8 mouse cellular contexts compared by ENCODE assay signal in the genomic region with DNA sequence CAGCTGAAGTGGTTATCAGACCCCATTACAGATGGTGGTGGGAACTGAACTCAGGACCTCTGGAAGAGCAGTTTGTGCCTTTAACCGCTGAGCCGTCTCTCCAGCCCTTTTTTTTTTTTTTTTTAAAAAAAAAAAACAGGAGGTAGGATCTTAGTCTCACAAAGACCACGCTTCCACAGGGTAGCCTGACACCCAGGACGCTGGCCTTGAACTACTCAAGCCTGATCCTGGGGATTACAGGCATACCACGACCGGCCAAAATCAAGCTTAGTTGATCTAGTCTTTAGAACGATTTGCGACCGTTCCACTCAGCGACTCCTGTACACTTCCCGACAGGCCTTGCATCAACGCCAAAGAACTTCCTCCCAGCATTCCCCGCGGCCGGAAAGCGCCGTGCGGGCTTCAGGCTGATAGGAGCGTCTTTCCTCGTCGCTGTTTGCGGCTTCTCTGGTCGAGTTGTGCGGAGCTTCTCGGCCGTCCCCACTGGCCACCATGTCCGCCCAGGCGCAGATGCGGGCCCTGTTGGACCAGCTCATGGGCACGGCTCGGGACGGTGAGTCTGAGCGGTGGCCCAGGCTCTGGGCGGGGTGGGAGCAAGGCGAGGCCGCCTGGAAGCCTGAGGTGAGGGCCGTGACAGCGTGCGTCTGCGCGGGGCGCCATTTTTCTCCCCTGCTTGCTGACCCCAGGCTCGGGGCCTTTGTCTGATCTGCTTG. TPM values are rescaled to one million over a fixed set of nuclear protein-coding genes. Genes with fewer than 3 reads are reported as not detected.
DNase-seq lines count a peak whose midpoint lies in the region; ATAC-seq and TF ChIP-seq lines count a peak whose summit lies in the region.

A gene (plus strand): TSS at position 358 of the 713 bp plus-strand sequence.

- peak within 1 kb of the TSS; percentile 72 for H3ac ChIP-seq in myocyte (ENCODE audit: control insufficient read depth, insufficient read length)

- peak; percentile 88 for TF ChIP-seq POLR2A in liver, adult 2 months (IDR thresholded peaks at IDR 0.05; ENCODE audit: extremely low read depth, insufficient read depth, low read length)
- peak; percentile 92 for TF ChIP-seq POLR2A in myocyte (IDR thresholded peaks at IDR 0.05; ENCODE audit: insufficient read length, low read depth)

- H3K36me3 ChIP-seq in heart, embryonic 11.5 days (ENCODE audit: control insufficient read depth, insufficient read depth, low read length), result 0 out of 2 replicates have a peak, but pooled peaks cover 2% of the 10 kb centered on the region
- peaks cover 10% of the 10 kb centered on the region for H3K36me3 ChIP-seq in kidney, embryonic 16.5 days (ENCODE audit: insufficient read depth, low read length)
- H3K36me3 ChIP-seq in liver, adult 2 months (ENCODE audit: control insufficient read depth, insufficient read depth, low read length), result peaks cover 13% of the 10 kb centered on the region
- peaks cover 18% of the 10 kb centered on the region for H3K36me3 ChIP-seq in myocyte (ENCODE audit: control insufficient read depth, insufficient read depth)
- H3K36me3 ChIP-seq in splenic B cell, adult 2 months (ENCODE audit: control insufficient read depth, insufficient read depth, low read length, poor library complexity, severe bottlenecking), result 0 out of 2 replicates have a peak, but pooled peaks cover 4% of the 10 kb centered on the region

- WGBS in heart, embryonic 11.5 days (ENCODE audit: insufficient replicate concordance), result under 1% methylated on average over 43 of the region's 43 CpGs
- under 1% methylated on average over 43 of the region's 43 CpGs for WGBS in kidney, embryonic 16.5 days
- WGBS in liver, adult 2 months, result under 1% methylated on average over 43 of the region's 43 CpGs

- ATAC-seq in erythroblast, adult 5-6 weeks (replicated peaks; ENCODE audit: low FRiP score, poor library complexity, severe bottlenecking), result peak; percentile 98
- ATAC-seq in heart, embryonic 11.5 days (replicated peaks; ENCODE audit: insufficient number of reproducible peaks, low FRiP score, low TSS enrichment), result peak; percentile 88
- peak; percentile 96 for ATAC-seq in kidney, embryonic 16.5 days (ENCODE audit: low FRiP score, low TSS enrichment)

- H3K4me3 ChIP-seq in heart, embryonic 11.5 days (ENCODE audit: low read depth, low read length), result peak within 1 kb of the TSS; percentile 80
- H3K4me3 ChIP-seq in kidney, embryonic 16.5 days (ENCODE audit: low read length), result peak within 1 kb of the TSS; percentile 99
- peak within 1 kb of the TSS; percentile 99 for H3K4me3 ChIP-seq in liver, adult 2 months (ENCODE audit: insufficient read depth, low read depth, low read length)
- H3K4me3 ChIP-seq in myocyte, result peak within 1 kb of the TSS; percentile 96

- peak; percentile 91 for DNase-seq in B cell, adult 2 months
- DNase-seq in brain, adult 2 months (ENCODE audit: low read depth, low spot score), result peak; percentile 99
- DNase-seq in liver, adult 2 months (ENCODE audit: extremely low read depth, low read depth, low spot score), result peak; percentile 92
- peak; percentile 89 for DNase-seq in splenic B cell, adult 2 months (ENCODE audit: low read depth, low spot score)

- H3K4me1 ChIP-seq in heart, embryonic 11.5 days (ENCODE audit: control insufficient read depth, insufficient read depth, low read length), result peaks cover 6% of the 10 kb centered on the region
- peaks cover 9% of the 10 kb centered on the region for H3K4me1 ChIP-seq in kidney, embryonic 16.5 days (ENCODE audit: insufficient read depth, low read length)
- peaks cover 6% of the 10 kb centered on the region for H3K4me1 ChIP-seq in liver, adult 2 months (ENCODE audit: control insufficient read depth, insufficient read depth, low read length)

- no peaks in the 10 kb centered on the region for H3K27me3 ChIP-seq in heart, embryonic 11.5 days (ENCODE audit: control insufficient read depth, insufficient read depth, low read length)
- no peaks in the 10 kb centered on the region for H3K27me3 ChIP-seq in kidney, embryonic 16.5 days (ENCODE audit: insufficient read depth, low read length)
- H3K27me3 ChIP-seq in liver, adult 2 months (ENCODE audit: control insufficient read depth, insufficient read depth, low read length), result no peaks in the 10 kb centered on the region
- no peaks in the 10 kb centered on the region for H3K27me3 ChIP-seq in myocyte (ENCODE audit: control insufficient read depth, insufficient read depth, insufficient read length)
- no peaks in the 10 kb centered on the region for H3K27me3 ChIP-seq in splenic B cell, adult 2 months (ENCODE audit: control insufficient read depth, insufficient read depth, low read length, poor library complexity, severe bottlenecking)

- peak within 1 kb of the TSS; percentile 93 for H3K9ac ChIP-seq in heart, embryonic 11.5 days (ENCODE audit: low read depth, low read length)
- H3K9ac ChIP-seq in kidney, embryonic 16.5 days (replicated peaks; ENCODE audit: low read length), result peak within 1 kb of the TSS; percentile 100
- peak within 1 kb of the TSS; percentile 99 for H3K9ac ChIP-seq in liver, adult 2 months (ENCODE audit: low read depth, low read length)

- peaks cover 5% of the 10 kb centered on the region; the same call in 1 of the 2 replicates for H3K79me2 ChIP-seq in liver, adult 2 months (ENCODE audit: control insufficient read depth, insufficient read depth, low read length)
- peaks cover 48% of the 10 kb centered on the region for H3K79me2 ChIP-seq in myocyte (ENCODE audit: control insufficient read depth, insufficient read depth)

- peak within 1 kb of the TSS; percentile 98 for H3K27ac ChIP-seq in heart, embryonic 11.5 days (ENCODE audit: low read depth, low read length)
- H3K27ac ChIP-seq in kidney, embryonic 16.5 days (ENCODE audit: low read length), result peak within 1 kb of the TSS; percentile 99
- H3K27ac ChIP-seq in liver, adult 2 months (replicated peaks; ENCODE audit: insufficient read depth, low read depth, low read length), result peak within 1 kb of the TSS; percentile 94

- no peaks in the 10 kb centered on the region for H3K9me3 ChIP-seq in heart, embryonic 11.5 days (replicated peaks; ENCODE audit: control insufficient read depth, low read length)
- no peaks in the 10 kb centered on the region for H3K9me3 ChIP-seq in kidney, embryonic 16.5 days (ENCODE audit: low read length)

- 0 out of 2 replicates have a peak, but pooled peaks have one; percentile 5 for TF ChIP-seq CTCF in liver, adult 2 months (IDR thresholded peaks at IDR 0.05; ENCODE audit: low read depth, low read length)

- H3K4me2 ChIP-seq in heart, embryonic 11.5 days, result peak within 1 kb of the TSS; percentile 89
- peak within 1 kb of the TSS; percentile 68 for H3K4me2 ChIP-seq in kidney, embryonic 16.5 days (replicated peaks; ENCODE audit: low read depth, low read length)
- peak within 1 kb of the TSS; percentile 95 for H3K4me2 ChIP-seq in myocyte (ENCODE audit: low read depth)

TF ChIP-seq in myocyte, 11 proteins besides CTCF, POLR2A, EP300 and RAD21:
- TF ChIP-seq USF1 (IDR thresholded peaks at IDR 0.05; ENCODE audit: low read depth), result no peak
- TF ChIP-seq POLR2AphosphoS2 (IDR thresholded peaks at IDR 0.05; ENCODE audit: insufficient read length, low read depth), result peak; percentile 90

RNA-seq across cellular contexts. Expression of the gene that starts here (rescaled TPM):
- total RNA-seq in erythroblast, adult 5-6 weeks (2015; ENCODE audit: low replicate concordance), result 11.7 and 16.3 TPM in 2 replicates
- 18.1 and 27.2 TPM in 2 replicates for total RNA-seq in erythroblast, adult 5-6 weeks (2017; ENCODE audit: low replicate concordance)
- 70.2 and 77.2 TPM in 2 replicates for polyA plus RNA-seq in heart, embryonic 11.5 days (2014; fragmentation: Nextera tagmentation; extraction: Ambion mirVana)
- 97.7 and 108 TPM in 2 replicates for polyA plus RNA-seq in kidney, embryonic 16.5 days (2015; fragmentation: Nextera tagmentation; extraction: Ambion mirVana)
- total RNA-seq in liver, adult 2 months (2014; rRNA removed), result 17.8 and 18.2 TPM in 2 replicates
- polyA plus RNA-seq in liver, adult 2 months (2012; rRNA removed), result 8.8 and 15.4 TPM in 2 replicates
- 25.1 TPM for polyA plus RNA-seq in myocyte (2012; fragmentation: generic; extraction: Trizol)

Comparison
In these comparisons a context has a peak if more than half of its experiments do, and no peak if none do; other contexts are left out.
1. Peak in every context shown above with its lines: DNase-seq, ATAC-seq, H3K4me3 ChIP-seq and H3K27ac ChIP-seq.